Mouse (Mus musculus): ENCODE results near the gene Efna3. TPM values are rescaled to one million over a fixed set of nuclear protein-coding genes. Genes with fewer than 3 reads are reported as not detected.

Gene Efna3
- polyA plus RNA-seq, 1 experiment from 2014 or later: 4.0 TPM

DNA sequence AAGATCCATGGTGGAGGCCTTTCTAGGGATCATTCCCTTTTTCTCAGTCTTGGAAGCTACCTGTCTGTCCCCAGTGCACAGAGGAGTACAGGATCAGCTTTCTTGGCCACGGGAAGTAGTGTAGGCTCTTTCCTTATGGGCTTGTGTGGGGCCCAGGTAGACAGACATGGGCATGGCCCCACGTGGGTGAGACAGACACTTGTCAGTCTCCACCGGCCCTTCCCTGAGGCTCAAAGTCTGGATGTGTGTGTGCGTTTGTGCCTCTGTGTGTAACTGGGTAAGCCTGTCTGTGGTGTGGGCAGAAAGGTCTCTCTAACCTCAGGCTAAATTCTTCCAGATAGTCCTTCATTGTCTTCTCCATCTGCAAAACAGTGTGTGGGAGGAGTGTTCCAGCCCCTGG lies 17.7 kb downstream of the Efna3 start:
- Histone ChIP-seq H3K36me3 (replicated peaks) (no peaks in the 10 kb centered on the region), H3K27me3 (ENCODE audit: poor library complexity, severe bottlenecking) (peaks cover 10% of the 10 kb centered on the region), H3K9me3 (no peaks in the 10 kb centered on the region), H3K4me3 (no peak overlapping the region), H3K4me1 (peaks cover 39% of the 10 kb centered on the region), H3K27ac (0 out of 2 replicates have a peak overlapping the region, but pooled peaks have one; percentile 40)
- WGBS: 74% methylated on average over 4 of the region's 4 CpGs
- no peak for DNase-seq (ENCODE audit: extremely low spot score, low spot score)

DNA sequence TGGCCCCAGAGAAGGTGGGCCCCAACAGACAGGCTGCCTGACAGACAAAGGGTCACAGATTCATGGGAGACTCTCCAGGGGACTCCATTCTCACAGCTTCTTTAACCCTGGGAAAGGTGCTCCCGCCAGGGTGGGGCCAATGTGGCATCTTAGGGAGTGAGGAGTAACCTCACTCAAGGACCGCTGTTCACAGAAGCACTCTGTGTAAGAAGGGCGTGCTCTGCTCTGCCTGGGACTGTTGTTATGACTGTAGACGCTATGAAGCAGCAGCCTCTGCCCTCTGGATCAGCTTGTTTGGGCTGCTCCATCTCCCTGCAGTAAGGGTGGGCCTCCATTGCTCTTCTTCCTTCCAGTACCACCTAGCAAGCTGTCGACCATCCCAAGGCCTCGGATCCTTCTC lies 18.3 kb downstream of the Efna3 start:
- Histone ChIP-seq H3K27me3 (ENCODE audit: poor library complexity, severe bottlenecking) (peaks cover 16% of the 10 kb centered on the region), H3K4me1 (peaks cover 45% of the 10 kb centered on the region), H3K27ac (peak overlapping the region; percentile 40; the same call in 1 of the 2 replicates), H3K4me3 (no peak overlapping the region), H3K9me3 (no peaks in the 10 kb centered on the region), H3K36me3 (replicated peaks) (no peaks in the 10 kb centered on the region)
- DNase-seq (ENCODE audit: extremely low spot score, low spot score): no peak
- 64% methylated on average over 6 of the region's 6 CpGs for WGBS

DNA sequence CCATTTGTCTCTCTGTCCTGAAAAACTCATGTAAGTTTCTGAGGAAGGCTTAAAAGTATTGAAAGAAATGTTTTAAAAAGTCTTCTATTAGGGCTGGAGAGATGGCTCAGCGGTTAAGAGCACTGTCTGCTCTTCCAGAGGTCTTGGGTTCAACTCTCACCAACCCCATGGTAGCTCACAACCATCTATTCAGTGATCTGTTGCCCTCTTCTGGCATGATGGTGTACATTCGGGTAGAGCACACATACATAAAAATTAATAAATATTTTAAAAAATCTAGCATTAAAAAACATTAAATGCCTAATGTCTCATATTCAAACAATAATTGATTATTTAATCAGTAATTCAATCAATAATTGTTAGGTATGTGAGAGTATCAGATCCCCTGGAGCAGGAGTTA lies 22.3 kb downstream of the Efna3 start:
- H3K4me1 ChIP-seq: peaks cover 24% of the 10 kb centered on the region
- no peak overlapping the region for H3K27ac ChIP-seq
- no peaks in the 10 kb centered on the region for H3K36me3 ChIP-seq (replicated peaks)
- WGBS: 70% methylated on average over 2 of the region's 2 CpGs
- no peak overlapping the region for H3K4me3 ChIP-seq
- peaks cover 33% of the 10 kb centered on the region for H3K27me3 ChIP-seq (ENCODE audit: poor library complexity, severe bottlenecking)
- no peak for DNase-seq (ENCODE audit: extremely low spot score, low spot score)
- no peaks in the 10 kb centered on the region for H3K9me3 ChIP-seq

DNA sequence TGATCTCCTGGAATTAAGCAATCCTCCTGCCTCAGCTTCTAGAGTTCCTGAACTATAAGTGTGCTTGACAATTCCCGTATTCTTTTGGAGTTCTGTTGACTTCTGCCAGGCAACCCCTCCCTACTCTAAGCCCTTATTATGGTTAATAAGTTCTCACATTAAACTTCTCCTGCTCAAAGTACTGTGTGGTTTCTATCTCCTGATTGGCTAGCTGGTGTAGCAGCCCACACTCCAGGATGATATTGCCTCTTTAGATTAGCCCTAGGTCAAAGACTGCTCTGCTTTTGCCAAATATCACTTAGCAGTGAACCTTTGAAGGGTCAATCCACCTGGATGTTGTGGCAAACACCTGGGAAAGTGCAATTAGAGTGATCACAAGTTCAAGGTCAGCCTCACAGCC lies 22.7 kb downstream of the Efna3 start:
- 74% methylated on average over 1 of the region's 1 CpGs for WGBS

DNA sequence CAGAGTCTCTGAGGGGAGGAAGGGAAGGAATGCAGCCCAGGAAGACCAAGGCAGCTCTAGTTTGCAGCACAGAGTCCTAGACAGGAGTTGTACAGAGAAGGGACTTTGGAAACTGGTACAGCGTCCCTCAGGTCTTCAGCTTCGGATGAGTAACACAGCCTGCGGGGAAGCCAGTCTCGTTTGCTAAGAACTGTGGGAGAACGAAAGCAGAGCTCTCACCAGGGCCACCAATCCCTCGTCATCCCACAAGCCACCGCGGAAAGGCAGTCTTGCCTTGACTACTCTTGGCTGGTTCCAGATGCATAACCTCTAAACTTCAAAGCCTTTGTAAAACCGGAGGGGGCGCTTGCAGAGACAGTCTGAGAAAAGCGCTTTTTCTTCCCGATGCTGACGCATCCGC lies 23.3 kb downstream of the Efna3 start:
- Histone ChIP-seq H3K4me1 (peaks cover 14% of the 10 kb centered on the region), H3K9me3 (no peaks in the 10 kb centered on the region), H3K27me3 (ENCODE audit: poor library complexity, severe bottlenecking) (peaks cover 33% of the 10 kb centered on the region), H3K4me3 (peak overlapping the region; percentile 40), H3K36me3 (replicated peaks) (no peaks in the 10 kb centered on the region), H3K27ac (peak overlapping the region; percentile 51; the same call in 1 of the 2 replicates)
- WGBS: 5% methylated on average over 14 of the region's 14 CpGs
- DNase-seq (ENCODE audit: extremely low spot score, low spot score): peak; percentile 41

More for the DNA sequence above, 22.7 kb downstream of the Efna3 start:
- H3K4me3 ChIP-seq: peak overlapping the region; percentile 40
- no peaks in the 10 kb centered on the region for H3K36me3 ChIP-seq (replicated peaks)
- H3K4me1 ChIP-seq: peaks cover 20% of the 10 kb centered on the region
- H3K27me3 ChIP-seq (ENCODE audit: poor library complexity, severe bottlenecking): peaks cover 33% of the 10 kb centered on the region
- no peaks in the 10 kb centered on the region for H3K9me3 ChIP-seq
- no peak for DNase-seq (ENCODE audit: extremely low spot score, low spot score)
- no peak overlapping the region for H3K27ac ChIP-seq

DNA sequence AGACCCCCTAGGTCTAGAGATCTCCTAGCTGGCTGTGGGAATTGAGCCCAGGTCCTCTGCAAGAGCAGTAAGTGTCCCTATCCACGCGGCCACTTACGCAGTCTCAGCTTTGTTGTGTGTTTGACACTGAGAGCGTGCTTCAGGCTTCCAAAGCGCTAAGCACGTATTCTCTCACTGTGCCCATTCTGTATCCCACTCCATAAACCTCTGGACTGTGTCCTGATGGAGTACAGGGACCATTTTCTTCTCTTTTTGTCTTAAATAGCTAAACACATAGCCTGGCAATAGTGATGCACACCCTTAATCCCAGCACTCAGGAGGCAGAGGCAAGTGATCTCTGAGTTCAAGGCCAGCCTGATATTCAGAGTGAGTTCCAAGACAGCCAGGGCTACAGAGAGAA lies 23.9 kb downstream of the Efna3 start:
- H3K9me3 ChIP-seq: no peaks in the 10 kb centered on the region
- WGBS: 80% methylated on average over 6 of the region's 6 CpGs
- H3K27ac ChIP-seq: no peak overlapping the region
- H3K4me1 ChIP-seq: peaks cover 11% of the 10 kb centered on the region
- peaks cover 33% of the 10 kb centered on the region for H3K27me3 ChIP-seq (ENCODE audit: poor library complexity, severe bottlenecking)
- no peaks in the 10 kb centered on the region for H3K36me3 ChIP-seq (replicated peaks)
- DNase-seq (ENCODE audit: extremely low spot score, low spot score): no peak
- H3K4me3 ChIP-seq: no peak overlapping the region

DNA sequence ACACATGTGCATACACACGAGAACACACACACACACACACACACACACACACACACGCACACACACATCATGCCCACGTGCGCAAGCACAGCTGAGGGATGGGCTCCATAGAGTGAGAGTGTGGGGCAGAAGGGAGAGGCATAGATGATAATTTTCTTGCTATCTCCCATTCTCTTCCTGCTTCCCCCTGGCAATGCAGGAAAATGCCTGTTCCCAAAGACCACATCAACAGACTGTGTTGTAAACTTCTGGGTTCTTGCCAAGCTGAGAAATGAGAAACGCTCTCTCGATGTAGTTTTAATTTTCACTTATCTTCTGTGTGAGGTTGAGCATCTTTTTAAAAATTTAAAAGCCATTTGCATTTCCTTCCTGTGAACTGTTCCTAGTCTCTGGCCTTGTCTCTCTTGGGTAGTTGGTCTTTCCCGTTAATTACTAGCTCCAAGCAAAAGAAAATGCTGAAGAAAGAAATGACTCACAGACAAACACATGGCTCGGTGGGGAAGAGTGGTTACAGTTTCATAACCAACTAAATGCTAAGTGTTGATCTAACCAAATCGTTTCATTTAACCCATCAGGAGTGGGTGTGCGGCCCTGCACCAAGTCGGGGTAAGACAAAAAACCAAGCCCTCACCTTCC lies 25.9 kb downstream of the Efna3 start:
- no peaks in the 10 kb centered on the region for H3K9me3 ChIP-seq
- no peaks in the 10 kb centered on the region for H3K36me3 ChIP-seq (replicated peaks)
- H3K27me3 ChIP-seq (ENCODE audit: poor library complexity, severe bottlenecking): peaks cover 33% of the 10 kb centered on the region
- peaks cover 11% of the 10 kb centered on the region for H3K4me1 ChIP-seq
- no peak overlapping the region for H3K4me3 ChIP-seq
- DNase-seq (ENCODE audit: extremely low spot score, low spot score): no peak
- no peak overlapping the region for H3K27ac ChIP-seq
- 91% methylated on average over 11 of the region's 11 CpGs for WGBS

DNA sequence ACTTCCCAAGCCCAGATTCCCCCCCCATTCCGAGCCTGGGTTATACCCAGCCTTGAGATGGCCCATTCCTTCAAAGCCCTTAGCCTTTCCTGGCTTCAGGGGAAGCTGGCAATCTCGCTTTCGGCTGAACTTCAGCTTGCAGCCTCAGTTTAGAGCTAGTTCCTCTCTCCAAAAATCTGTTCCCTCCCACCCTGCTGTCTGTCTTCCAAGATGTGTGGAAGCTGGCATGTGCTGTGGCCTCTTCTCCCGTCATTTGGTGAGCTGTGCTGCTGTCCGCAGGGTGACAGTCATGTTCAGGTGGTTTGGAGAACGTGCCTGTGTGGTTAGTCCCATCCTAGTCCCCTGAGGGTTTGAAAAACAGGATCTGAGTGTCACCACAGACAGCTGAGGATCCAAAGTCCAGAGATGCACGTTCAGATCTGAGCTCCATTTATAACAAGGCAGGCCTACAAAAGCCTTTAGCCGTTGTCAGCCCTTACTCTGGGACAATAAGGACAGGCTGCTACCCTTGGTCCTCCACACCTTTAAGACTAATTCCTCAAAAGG lies 27.0 kb downstream of the Efna3 start:
- Histone ChIP-seq H3K4me1 (peaks cover 11% of the 10 kb centered on the region), H3K4me3 (no peak overlapping the region), H3K36me3 (replicated peaks) (no peaks in the 10 kb centered on the region), H3K9me3 (no peaks in the 10 kb centered on the region), H3K27me3 (ENCODE audit: poor library complexity, severe bottlenecking) (peaks cover 29% of the 10 kb centered on the region), H3K27ac (no peak overlapping the region)
- 82% methylated on average over 8 of the region's 8 CpGs for WGBS
- no peak for DNase-seq (ENCODE audit: extremely low spot score, low spot score)

DNA sequence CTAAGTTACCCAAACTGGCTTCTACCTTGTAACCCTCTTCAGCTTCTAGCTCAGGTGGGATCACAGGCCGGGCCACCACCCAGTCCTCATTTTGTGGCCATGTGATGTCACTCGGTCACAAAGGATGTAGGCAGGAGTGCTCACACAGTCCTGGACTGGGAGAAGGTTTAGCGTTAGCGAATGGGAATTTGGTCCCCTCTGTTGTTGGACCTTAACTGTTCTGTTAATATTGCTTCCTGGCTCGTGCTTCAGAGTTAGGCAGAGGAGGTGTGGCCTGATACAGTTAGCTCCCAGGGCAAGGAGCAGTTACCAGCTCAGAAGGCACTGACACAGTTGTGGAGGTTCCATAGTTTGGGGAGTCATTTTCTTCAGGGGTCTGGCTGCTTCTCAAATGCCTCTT lies 28.6 kb downstream of the Efna3 start:
- no peak for DNase-seq (ENCODE audit: extremely low spot score, low spot score)
- H3K36me3 ChIP-seq (replicated peaks): no peaks in the 10 kb centered on the region
- H3K4me1 ChIP-seq: peaks cover 1% of the 10 kb centered on the region
- H3K4me3 ChIP-seq: no peak overlapping the region
- no peak overlapping the region for H3K27ac ChIP-seq
- no peaks in the 10 kb centered on the region for H3K9me3 ChIP-seq
- WGBS: 83% methylated on average over 5 of the region's 5 CpGs
- peaks cover 14% of the 10 kb centered on the region for H3K27me3 ChIP-seq (ENCODE audit: poor library complexity, severe bottlenecking)

DNA sequence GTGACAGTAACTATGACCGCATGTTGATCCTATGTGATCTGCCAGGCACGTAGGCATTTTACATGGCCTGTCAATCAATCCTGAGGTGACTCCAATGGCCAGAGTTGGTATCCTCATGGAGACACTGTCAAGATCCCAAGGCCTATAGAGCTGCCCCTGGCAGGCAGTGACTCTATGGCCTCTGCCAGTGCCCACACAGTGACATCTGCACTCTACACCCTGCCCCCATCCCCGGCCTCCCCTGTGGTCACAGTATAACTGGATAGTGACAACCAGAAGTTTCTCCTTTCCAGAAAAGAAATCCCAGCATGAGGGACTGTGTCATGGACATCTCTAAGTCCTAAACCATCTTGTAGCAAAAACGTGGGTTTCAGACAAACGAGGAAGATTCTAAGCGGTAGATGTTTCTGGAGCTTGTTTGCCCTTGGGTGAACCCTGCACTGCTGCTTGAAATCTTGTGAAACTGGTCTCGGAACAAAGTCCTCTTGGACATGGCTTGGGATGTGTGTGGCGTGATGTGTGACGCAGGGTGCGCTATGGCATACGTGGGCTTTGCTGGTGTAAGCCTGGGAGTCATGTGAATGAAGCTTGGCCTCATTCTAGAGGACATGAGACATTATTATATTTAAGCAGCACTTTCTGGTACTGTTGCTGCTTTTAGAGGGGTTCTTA lies 29.4 kb downstream of the Efna3 start:
- Histone ChIP-seq H3K27me3 (ENCODE audit: poor library complexity, severe bottlenecking) (peaks cover 6% of the 10 kb centered on the region), H3K36me3 (replicated peaks) (no peaks in the 10 kb centered on the region), H3K4me3 (no peak overlapping the region), H3K4me1 (peaks cover 7% of the 10 kb centered on the region), H3K27ac (no peak overlapping the region), H3K9me3 (no peaks in the 10 kb centered on the region)
- no peak for DNase-seq (ENCODE audit: extremely low spot score, low spot score)
- 94% methylated on average over 11 of the region's 11 CpGs for WGBS

DNA sequence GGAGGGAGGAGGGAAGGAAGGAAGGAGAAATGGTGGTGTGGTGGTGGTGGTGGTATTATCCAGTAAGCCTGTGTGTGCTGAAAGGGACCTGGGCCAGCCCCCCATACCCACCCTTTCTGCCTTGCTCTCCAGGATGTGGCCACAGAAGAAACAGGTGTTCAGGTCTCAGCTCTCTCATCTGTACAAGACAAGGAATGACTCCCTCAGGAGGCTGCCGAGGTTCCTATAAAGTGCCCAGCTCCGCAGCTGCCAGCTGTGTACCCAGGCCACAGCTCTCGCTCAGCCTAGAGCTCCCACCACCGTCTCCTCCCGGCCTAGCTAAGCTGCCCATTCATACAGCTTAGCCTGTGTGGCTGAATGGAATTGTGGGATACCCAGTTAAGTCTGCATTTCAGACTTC lies 30.5 kb downstream of the Efna3 start:
- H3K4me3 ChIP-seq: no peak overlapping the region
- no peak for DNase-seq (ENCODE audit: extremely low spot score, low spot score)
- H3K9me3 ChIP-seq: no peaks in the 10 kb centered on the region
- WGBS: 75% methylated on average over 5 of the region's 5 CpGs
- no peak overlapping the region for H3K27ac ChIP-seq
- H3K36me3 ChIP-seq (replicated peaks): no peaks in the 10 kb centered on the region
- H3K4me1 ChIP-seq: peaks cover 14% of the 10 kb centered on the region
- no peaks in the 10 kb centered on the region for H3K27me3 ChIP-seq (ENCODE audit: poor library complexity, severe bottlenecking)

DNA sequence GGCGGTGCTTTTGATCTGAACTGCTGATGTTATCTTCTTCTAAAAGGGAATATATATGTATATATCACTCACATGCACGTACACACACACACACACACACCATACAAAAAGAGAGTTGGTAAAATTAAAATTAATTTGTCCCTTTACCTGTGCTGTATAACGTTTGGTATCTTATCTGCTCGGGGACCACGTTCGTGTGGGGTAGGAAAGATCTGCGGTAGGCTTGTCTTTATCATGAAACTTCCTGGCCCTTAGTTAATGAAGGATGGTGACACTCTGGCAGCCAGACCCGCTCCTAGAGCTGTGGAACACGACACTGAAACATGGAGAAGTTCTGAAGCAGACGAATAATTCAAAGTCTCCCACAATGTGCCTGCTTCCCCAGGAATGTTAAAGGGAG lies 30.9 kb downstream of the Efna3 start:
- 83% methylated on average over 10 of the region's 10 CpGs for WGBS
- no peak overlapping the region for H3K4me3 ChIP-seq
- H3K4me1 ChIP-seq: peaks cover 19% of the 10 kb centered on the region
- no peaks in the 10 kb centered on the region for H3K27me3 ChIP-seq (ENCODE audit: poor library complexity, severe bottlenecking)
- no peaks in the 10 kb centered on the region for H3K9me3 ChIP-seq
- no peak overlapping the region for H3K27ac ChIP-seq
- DNase-seq (ENCODE audit: extremely low spot score, low spot score): no peak
- no peaks in the 10 kb centered on the region for H3K36me3 ChIP-seq (replicated peaks)

DNA sequence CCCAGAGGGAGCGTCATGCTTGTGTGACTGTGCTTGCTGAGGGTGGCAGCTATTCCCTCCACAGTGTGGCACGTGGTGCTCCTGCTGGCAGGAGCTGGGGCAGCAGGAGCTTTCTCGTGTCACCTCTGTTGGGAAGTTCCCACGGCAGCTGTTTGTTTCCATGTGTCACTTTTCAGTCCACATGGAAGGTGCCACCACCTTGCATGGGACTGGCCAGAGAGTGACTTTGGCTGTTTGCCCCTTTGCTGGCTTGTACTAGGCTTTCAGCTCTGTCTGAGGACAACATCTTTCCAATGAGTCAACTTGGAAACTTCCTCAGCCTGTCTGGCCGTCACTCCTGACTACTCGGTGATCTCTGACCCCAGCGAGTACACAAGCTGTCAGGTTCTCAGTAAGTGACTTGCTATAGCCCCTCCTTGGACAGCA lies 34.2 kb downstream of the Efna3 start:
- H3K36me3 ChIP-seq (replicated peaks): no peaks in the 10 kb centered on the region
- peaks cover 35% of the 10 kb centered on the region for H3K4me1 ChIP-seq
- 65% methylated on average over 7 of the region's 7 CpGs for WGBS
- DNase-seq (ENCODE audit: extremely low spot score, low spot score): no peak
- no peak overlapping the region for H3K4me3 ChIP-seq
- H3K27ac ChIP-seq: 0 out of 2 replicates have a peak overlapping the region, but pooled peaks have one; percentile 30
- H3K9me3 ChIP-seq: no peaks in the 10 kb centered on the region
- H3K27me3 ChIP-seq (ENCODE audit: poor library complexity, severe bottlenecking): peaks cover 10% of the 10 kb centered on the region; the same call in 1 of the 2 replicates

Data from forebrain, embryonic 10.5 days (tissue).